Mouse (Mus musculus): ENCODE measurements at regions not wholly inside any gene's neighbourhood (a gene's known extent, or its start where the extent isn't known, plus 50 kb on each side); places are given as distances from the start of the nearest gene placed in this dataset.

- in situ Hi-C loops (cut with MboI; ENCODE audit: low sequenced_read_pairs) = no loop called here
Measured at GRCm38 (mm10) chr12:71568251-71568650, 258.6 kb downstream of the Dact1 start.

- in situ Hi-C loops (cut with MboI; ENCODE audit: low sequenced_read_pairs) = no loop called here
Measured at GRCm38 (mm10) chr12:71568880-71569390, 259.3 kb downstream of the Dact1 start.

- in situ Hi-C loops (cut with MboI; ENCODE audit: low sequenced_read_pairs) = no loop called here
Measured at GRCm38 (mm10) chr12:71569662-71570061, 260.0 kb downstream of the Dact1 start.

- in situ Hi-C loops (cut with MboI; ENCODE audit: low sequenced_read_pairs) = no loop called here
Measured at GRCm38 (mm10) chr12:71570116-71570515, 260.4 kb downstream of the Dact1 start.

GRCm38 (mm10) chr12:71572833-71573446, 257.9 kb upstream of the Daam1 start:
- in situ Hi-C loops (cut with MboI; ENCODE audit: low sequenced_read_pairs) = no loop called here

- in situ Hi-C loops (cut with MboI; ENCODE audit: low sequenced_read_pairs) = no loop called here
Measured at GRCm38 (mm10) chr12:71573456-71573855, 257.4 kb upstream of the Daam1 start.

GRCm38 (mm10) chr12:71574685-71575084, 256.2 kb upstream of the Daam1 start:
- in situ Hi-C loops (cut with MboI; ENCODE audit: low sequenced_read_pairs) = no loop called here

GRCm38 (mm10) chr12:71577349-71577748, 253.5 kb upstream of the Daam1 start:
- in situ Hi-C loops (cut with MboI; ENCODE audit: low sequenced_read_pairs) = no loop called here

GRCm38 (mm10) chr12:71578006-71578405, 252.9 kb upstream of the Daam1 start:
- in situ Hi-C loops (cut with MboI; ENCODE audit: low sequenced_read_pairs) = no loop called here

- in situ Hi-C loops (cut with MboI; ENCODE audit: low sequenced_read_pairs) = no loop called here
Measured at GRCm38 (mm10) chr12:71578912-71579311, 252.0 kb upstream of the Daam1 start.

GRCm38 (mm10) chr12:71580532-71581290, 250.2 kb upstream of the Daam1 start:
- in situ Hi-C loops (cut with MboI; ENCODE audit: low sequenced_read_pairs) = no loop called here

GRCm38 (mm10) chr12:71584618-71585017, 246.3 kb upstream of the Daam1 start:
- in situ Hi-C loops (cut with MboI; ENCODE audit: low sequenced_read_pairs) = no loop called here

- in situ Hi-C loops (cut with MboI; ENCODE audit: low sequenced_read_pairs) = no loop called here
Measured at GRCm38 (mm10) chr12:71598641-71599040, 232.2 kb upstream of the Daam1 start.

GRCm38 (mm10) chr12:71601091-71601690, 229.7 kb upstream of the Daam1 start:
- in situ Hi-C loops (cut with MboI; ENCODE audit: low sequenced_read_pairs) = no loop called here

GRCm38 (mm10) chr12:71603136-71603535, 227.7 kb upstream of the Daam1 start:
- in situ Hi-C loops (cut with MboI; ENCODE audit: low sequenced_read_pairs) = no loop called here

- in situ Hi-C loops (cut with MboI; ENCODE audit: low sequenced_read_pairs) = no loop called here
Measured at GRCm38 (mm10) chr12:71606366-71606765, 224.5 kb upstream of the Daam1 start.

- in situ Hi-C loops (cut with MboI; ENCODE audit: low sequenced_read_pairs) = no loop called here
Measured at GRCm38 (mm10) chr12:71607966-71608365, 222.9 kb upstream of the Daam1 start.

- in situ Hi-C loops (cut with MboI; ENCODE audit: low sequenced_read_pairs) = no loop called here
Measured at GRCm38 (mm10) chr12:71613326-71613725, 217.6 kb upstream of the Daam1 start.

GRCm38 (mm10) chr12:71614945-71615344, 215.9 kb upstream of the Daam1 start:
- in situ Hi-C loops (cut with MboI; ENCODE audit: low sequenced_read_pairs) = no loop called here

GRCm38 (mm10) chr12:71615383-71615782, 215.5 kb upstream of the Daam1 start:
- in situ Hi-C loops (cut with MboI; ENCODE audit: low sequenced_read_pairs) = no loop called here

- in situ Hi-C loops (cut with MboI; ENCODE audit: low sequenced_read_pairs) = no loop called here
Measured at GRCm38 (mm10) chr12:71616121-71616520, 214.8 kb upstream of the Daam1 start.

GRCm38 (mm10) chr12:71618466-71618865, 212.4 kb upstream of the Daam1 start:
- in situ Hi-C loops (cut with MboI; ENCODE audit: low sequenced_read_pairs) = no loop called here
